Mouse (Mus musculus) bone marrow, adult 2 months (tissue): ENCODE measurements around the gene Fam222a.

Experiments
- CTCF ChIP-seq: fragments of 200-500 bp; IDR thresholded peaks from 2 replicates; pipeline ENCODE4 v1.5.1; 2011; ENCODE audit warnings: low read length, control low read depth; ENCODE audit not compliant: control insufficient read depth, insufficient read depth
- POLR2A ChIP-seq: fragments of 200-500 bp; IDR thresholded peaks from 2 replicates; pipeline ENCODE4 v1.6.1; 2011; ENCODE audit warnings: low read depth, mild to moderate bottlenecking, control low read depth, low read length, borderline replicate concordance; ENCODE audit not compliant: control insufficient read depth

GRCm38 (mm10) chr5:114579714-114580357 lies 12.0 kb downstream of the Fam222a start:
- no peak for TF ChIP-seq CTCF
- no peak for TF ChIP-seq POLR2A
